Mouse (Mus musculus): ENCODE results near the gene Brpf3. TPM values are rescaled to one million over a fixed set of nuclear protein-coding genes. Genes with fewer than 3 reads are reported as not detected.

The Brpf3 gene
- polyA plus RNA-seq, 1 experiment from 2014 or later = 9.5 TPM

- Histone ChIP-seq H3K27ac (no peak overlapping the region), H3K9ac (no peak overlapping the region), H3K36me3 (replicated peaks) (peaks cover 6% of the 10 kb centered on the region; the same call in 1 of the 2 replicates), H3K9me3 (no peaks in the 10 kb centered on the region), H3K27me3 (replicated peaks) (no peaks in the 10 kb centered on the region), H3K4me1 (no peaks in the 10 kb centered on the region), H3K4me3 (no peak overlapping the region), H3K4me2 (no peak overlapping the region)
- no peak for ATAC-seq (replicated peaks)
- WGBS = 91% methylated on average over 5 of the region's 5 CpGs
Observed at GRCm38 (mm10) chr17:28843665-28844064, 42.8 kb downstream of the Brpf3 start.

- Histone ChIP-seq H3K4me2 (no peak overlapping the region), H3K9me3 (no peaks in the 10 kb centered on the region), H3K27ac (no peak overlapping the region), H3K4me1 (no peaks in the 10 kb centered on the region), H3K4me3 (no peak overlapping the region), H3K36me3 (replicated peaks) (no peaks in the 10 kb centered on the region), H3K9ac (no peak overlapping the region), H3K27me3 (replicated peaks) (no peaks in the 10 kb centered on the region)
- WGBS = 64% methylated on average over 11 of the region's 11 CpGs
- no peak for ATAC-seq (replicated peaks)
Observed at GRCm38 (mm10) chr17:28846974-28847617, 46.2 kb downstream of the Brpf3 start.

GRCm38 (mm10) chr17:28850511-28850910 is 49.6 kb downstream of the Brpf3 start:
- Histone ChIP-seq H3K9me3 (no peaks in the 10 kb centered on the region), H3K27ac (no peak overlapping the region), H3K4me2 (no peak overlapping the region), H3K4me1 (no peaks in the 10 kb centered on the region), H3K4me3 (no peak overlapping the region), H3K27me3 (replicated peaks) (no peaks in the 10 kb centered on the region), H3K36me3 (replicated peaks) (no peaks in the 10 kb centered on the region), H3K9ac (no peak overlapping the region)
- no peak for ATAC-seq (replicated peaks)
- WGBS = 90% methylated on average over 5 of the region's 5 CpGs

- no peaks in the 10 kb centered on the region for H3K4me1 ChIP-seq
- H3K27ac ChIP-seq = no peak overlapping the region
- H3K9ac ChIP-seq = no peak overlapping the region
- H3K27me3 ChIP-seq (replicated peaks) = no peaks in the 10 kb centered on the region
- no peak overlapping the region for H3K4me2 ChIP-seq
- H3K9me3 ChIP-seq = peaks cover 5% of the 10 kb centered on the region; the same call in 1 of the 2 replicates
- H3K36me3 ChIP-seq (replicated peaks) = no peaks in the 10 kb centered on the region
- 82% methylated on average over 7 of the region's 7 CpGs for WGBS
- H3K4me3 ChIP-seq = no peak overlapping the region
- no peak for ATAC-seq (replicated peaks)
Observed at GRCm38 (mm10) chr17:28854377-28854776, 53.5 kb downstream of the Brpf3 start.

GRCm38 (mm10) chr17:28855166-28855885 is 54.4 kb downstream of the Brpf3 start:
- H3K4me1 ChIP-seq = no peaks in the 10 kb centered on the region
- 83% methylated on average over 9 of the region's 9 CpGs for WGBS
- peaks cover 5% of the 10 kb centered on the region; the same call in 1 of the 2 replicates for H3K9me3 ChIP-seq
- H3K27me3 ChIP-seq (replicated peaks) = no peaks in the 10 kb centered on the region
- H3K36me3 ChIP-seq (replicated peaks) = no peaks in the 10 kb centered on the region
- no peak overlapping the region for H3K4me2 ChIP-seq
- no peak overlapping the region for H3K4me3 ChIP-seq
- no peak for ATAC-seq (replicated peaks)
- no peak overlapping the region for H3K9ac ChIP-seq
- no peak overlapping the region for H3K27ac ChIP-seq

GRCm38 (mm10) chr17:28856030-28856429 is 55.1 kb downstream of the Brpf3 start:
- H3K4me3 ChIP-seq = no peak overlapping the region
- H3K9me3 ChIP-seq = peaks cover 5% of the 10 kb centered on the region; the same call in 1 of the 2 replicates
- no peaks in the 10 kb centered on the region for H3K27me3 ChIP-seq (replicated peaks)
- H3K4me2 ChIP-seq = no peak overlapping the region
- no peak overlapping the region for H3K9ac ChIP-seq
- H3K36me3 ChIP-seq (replicated peaks) = no peaks in the 10 kb centered on the region
- no peaks in the 10 kb centered on the region for H3K4me1 ChIP-seq
- no peak for ATAC-seq (replicated peaks)
- H3K27ac ChIP-seq = no peak overlapping the region
- 67% methylated on average over 3 of the region's 3 CpGs for WGBS

GRCm38 (mm10) chr17:28858205-28858604 is 57.3 kb downstream of the Brpf3 start, which contains the start of gene Pnpla1:
TSS of gene Pnpla1 (plus strand) at chr17:28858411.
- H3K4me2 ChIP-seq = no peak within 1 kb of the TSS
- H3K9me3 ChIP-seq = peaks cover 5% of the 10 kb centered on the region; the same call in 1 of the 2 replicates
- H3K9ac ChIP-seq = no peak within 1 kb of the TSS
- no peak within 1 kb of the TSS for H3K4me3 ChIP-seq
- no peak within 1 kb of the TSS for H3K27ac ChIP-seq
- H3K4me1 ChIP-seq = no peaks in the 10 kb centered on the region
- no peak for ATAC-seq (replicated peaks)
- 27% methylated on average over 12 of the region's 12 CpGs for WGBS
- no peaks in the 10 kb centered on the region for H3K36me3 ChIP-seq (replicated peaks)
- no peaks in the 10 kb centered on the region for H3K27me3 ChIP-seq (replicated peaks)

- no peak overlapping the region for H3K27ac ChIP-seq
- no peak overlapping the region for H3K4me3 ChIP-seq
- WGBS = 74% methylated on average over 7 of the region's 7 CpGs
- H3K36me3 ChIP-seq (replicated peaks) = no peaks in the 10 kb centered on the region
- peaks cover 4% of the 10 kb centered on the region for H3K4me1 ChIP-seq
- H3K9ac ChIP-seq = no peak overlapping the region
- no peaks in the 10 kb centered on the region for H3K9me3 ChIP-seq
- no peak overlapping the region for H3K4me2 ChIP-seq
- ATAC-seq (replicated peaks) = no peak
- H3K27me3 ChIP-seq (replicated peaks) = no peaks in the 10 kb centered on the region
Observed at GRCm38 (mm10) chr17:28863926-28864325, 63.0 kb downstream of the Brpf3 start.

- no peak for ATAC-seq (replicated peaks)
- 88% methylated on average over 6 of the region's 6 CpGs for WGBS
- H3K27ac ChIP-seq = no peak overlapping the region
Observed at GRCm38 (mm10) chr17:28864464-28864863, 63.6 kb downstream of the Brpf3 start.

GRCm38 (mm10) chr17:28866921-28867320 is 66.0 kb downstream of the Brpf3 start:
- H3K4me3 ChIP-seq = no peak overlapping the region
- no peak for ATAC-seq (replicated peaks)
- no peak overlapping the region for H3K4me2 ChIP-seq
- H3K9ac ChIP-seq = no peak overlapping the region
- peaks cover 21% of the 10 kb centered on the region for H3K4me1 ChIP-seq
- H3K9me3 ChIP-seq = no peaks in the 10 kb centered on the region
- no peak overlapping the region for H3K27ac ChIP-seq
- no peaks in the 10 kb centered on the region for H3K27me3 ChIP-seq (replicated peaks)
- H3K36me3 ChIP-seq (replicated peaks) = no peaks in the 10 kb centered on the region

More at GRCm38 (mm10) chr17:28864464-28864863, 63.6 kb downstream of the Brpf3 start:
- H3K4me1 ChIP-seq = peaks cover 9% of the 10 kb centered on the region
- no peak overlapping the region for H3K9ac ChIP-seq
- no peaks in the 10 kb centered on the region for H3K36me3 ChIP-seq (replicated peaks)
- no peaks in the 10 kb centered on the region for H3K27me3 ChIP-seq (replicated peaks)
- no peak overlapping the region for H3K4me2 ChIP-seq
- no peak overlapping the region for H3K4me3 ChIP-seq
- H3K9me3 ChIP-seq = no peaks in the 10 kb centered on the region

GRCm38 (mm10) chr17:28867381-28867780 is 66.5 kb downstream of the Brpf3 start:
- ATAC-seq (replicated peaks) = no peak
- no peak overlapping the region for H3K4me2 ChIP-seq
- H3K27ac ChIP-seq = no peak overlapping the region
- no peaks in the 10 kb centered on the region for H3K27me3 ChIP-seq (replicated peaks)
- H3K9me3 ChIP-seq = no peaks in the 10 kb centered on the region
- H3K36me3 ChIP-seq (replicated peaks) = no peaks in the 10 kb centered on the region
- no peak overlapping the region for H3K9ac ChIP-seq
- peaks cover 21% of the 10 kb centered on the region for H3K4me1 ChIP-seq
- WGBS = 91% methylated on average over 4 of the region's 4 CpGs
- H3K4me3 ChIP-seq = no peak overlapping the region

GRCm38 (mm10) chr17:28869412-28870110 is 68.7 kb downstream of the Brpf3 start:
- no peaks in the 10 kb centered on the region for H3K9me3 ChIP-seq
- H3K4me3 ChIP-seq = no peak overlapping the region
- no peaks in the 10 kb centered on the region for H3K27me3 ChIP-seq (replicated peaks)
- no peak overlapping the region for H3K9ac ChIP-seq
- no peaks in the 10 kb centered on the region for H3K36me3 ChIP-seq (replicated peaks)
- H3K4me1 ChIP-seq = peaks cover 21% of the 10 kb centered on the region
- peak; percentile 97 for ATAC-seq (replicated peaks)
- H3K4me2 ChIP-seq = no peak overlapping the region
- H3K27ac ChIP-seq = peak overlapping the region; percentile 86
- 39% methylated on average over 9 of the region's 9 CpGs for WGBS

All from midbrain, embryonic 15.5 days (tissue).